Mouse (Mus musculus) myocyte (in vitro differentiated cells): ENCODE measurements at regions not wholly inside any gene's neighbourhood (a gene's known extent, or its start where the extent isn't known, plus 50 kb on each side); places are given as distances from the start of the nearest gene placed in this dataset.

ENCODE experiments used
- H3K27me3 ChIP-seq: one replicate; pipeline ENCODE4 v1.6.1; 2011; ENCODE audit not compliant: control insufficient read depth, insufficient read depth, insufficient read length
- H3K36me3 ChIP-seq: one replicate; pipeline ENCODE4 v1.6.1; 2011; ENCODE audit not compliant: control insufficient read depth, insufficient read depth
- H3K4me2 ChIP-seq: one replicate; pipeline ENCODE4 v1.6.1; 2011; ENCODE audit warnings: low read depth, control low read depth
- H3K4me3 ChIP-seq: one replicate; pipeline ENCODE4 v1.5.1; 2011; ENCODE audit warnings: mild to moderate bottlenecking, control low read depth, moderate library complexity
- H3K79me2 ChIP-seq: one replicate; pipeline ENCODE4 v1.6.1; 2011; ENCODE audit not compliant: control insufficient read depth, insufficient read depth
- H3ac ChIP-seq: one replicate; pipeline ENCODE4 v1.6.1; 2011; ENCODE audit not compliant: control insufficient read depth, insufficient read length
- CEBPB ChIP-seq: IDR thresholded peaks from 2 replicates; pipeline ENCODE4 v1.6.1; 2011; ENCODE audit warnings: mild to moderate bottlenecking, moderate library complexity; ENCODE audit not compliant: poor library complexity, insufficient read depth, severe bottlenecking
- E2F4 ChIP-seq: IDR thresholded peaks from one replicate; pipeline ENCODE4 v1.6.1; 2011; ENCODE audit warnings: mild to moderate bottlenecking, control low read depth, moderate library complexity; ENCODE audit not compliant: insufficient read depth
- MAX ChIP-seq: IDR thresholded peaks from one replicate; pipeline ENCODE4 v1.6.1; 2011; ENCODE audit warnings: low read depth, mild to moderate bottlenecking, control low read depth
- MYOD1 ChIP-seq, 3 experiments: IDR thresholded peaks; one replicate each; pipeline ENCODE4 v1.6.1; 2011; ENCODE audit warnings: control low read depth in 2 of 3, low read depth in 2 of 3, mild to moderate bottlenecking in 2 of 3, moderate library complexity in 1 of 3; ENCODE audit not compliant: insufficient read length in 2 of 3, control insufficient read depth in 1 of 3
- MYOG ChIP-seq, 3 experiments: IDR thresholded peaks; one replicate each; pipeline ENCODE4 v1.6.1; 2011; ENCODE audit warnings: control low read depth in 2 of 3, low read depth in 2 of 3, mild to moderate bottlenecking in 2 of 3; ENCODE audit not compliant: insufficient read length in 2 of 3, control insufficient read depth in 1 of 3, insufficient read depth in 1 of 3
- POLR2A ChIP-seq: IDR thresholded peaks from one replicate; pipeline ENCODE4 v1.6.1; 2011; ENCODE audit warnings: low read depth, mild to moderate bottlenecking, control low read depth, moderate library complexity; ENCODE audit not compliant: insufficient read length
- POLR2AphosphoS2 ChIP-seq: IDR thresholded peaks from one replicate; pipeline ENCODE4 v1.6.1; 2011; ENCODE audit warnings: low read depth, control low read depth; ENCODE audit not compliant: insufficient read length
- REST ChIP-seq: IDR thresholded peaks from one replicate; pipeline ENCODE4 v1.6.1; 2011; ENCODE audit warnings: mild to moderate bottlenecking, control low read depth, moderate library complexity; ENCODE audit not compliant: insufficient read depth, insufficient read length
- SRF ChIP-seq: IDR thresholded peaks from one replicate; pipeline ENCODE4 v1.6.1; 2011; ENCODE audit warnings: low read depth; ENCODE audit not compliant: control insufficient read depth, insufficient read length
- TCF12 ChIP-seq: IDR thresholded peaks from one replicate; pipeline ENCODE4 v1.6.1; 2011; ENCODE audit warnings: mild to moderate bottlenecking, control low read depth; ENCODE audit not compliant: poor library complexity, insufficient read depth, severe bottlenecking
- TCF3 ChIP-seq: IDR thresholded peaks from one replicate; pipeline ENCODE4 v1.6.1; 2011; ENCODE audit warnings: low read depth, control low read depth; ENCODE audit not compliant: insufficient read length
- USF1 ChIP-seq: IDR thresholded peaks from one replicate; pipeline ENCODE4 v1.6.1; 2011; ENCODE audit warnings: low read depth, mild to moderate bottlenecking, control low read depth, moderate library complexity

DNA sequence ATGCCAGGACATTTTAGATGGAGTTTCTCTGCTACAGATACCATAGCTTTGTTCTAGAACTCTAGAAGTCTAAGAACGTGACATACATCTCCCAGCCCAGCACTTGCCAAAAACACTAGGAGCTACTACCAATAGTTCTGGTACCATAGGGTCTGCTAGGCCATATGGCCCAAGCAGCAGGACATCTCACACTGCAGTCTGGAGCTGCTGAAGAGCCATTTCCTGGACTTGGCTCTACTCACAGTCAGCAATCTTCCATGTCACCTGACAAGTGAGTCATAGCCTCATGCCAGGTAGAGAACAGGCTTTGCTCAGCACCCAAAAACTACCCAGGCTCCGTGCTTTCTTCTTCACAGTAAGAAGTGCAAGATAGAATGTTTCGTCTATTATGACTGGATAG, 175.1 kb downstream of the Cbln1 start:
- Histone ChIP-seq H3K27me3 (no peaks in the 10 kb centered on the region), H3K36me3 (no peaks in the 10 kb centered on the region), H3K79me2 (no peaks in the 10 kb centered on the region), H3ac (no peak overlapping the region), H3K4me3 (no peak overlapping the region), H3K4me2 (no peak overlapping the region)
- no peak for TF ChIP-seq E2F4
- no peak for TF ChIP-seq MAX
- no peak for TF ChIP-seq TCF3
- TF ChIP-seq TCF12: no peak
- no peak for TF ChIP-seq CEBPB
- TF ChIP-seq REST: no peak
- no peak for TF ChIP-seq POLR2A
- no peak for TF ChIP-seq MYOG (IDR thresholded peaks at IDR 0.05; ENCODE audit: control insufficient read depth in 1 of 3, insufficient read depth in 1 of 3, insufficient read length in 2 of 3, low read depth in 2 of 3)
- no peak for TF ChIP-seq USF1
- no peak for TF ChIP-seq MYOD1 (IDR thresholded peaks at IDR 0.05; ENCODE audit: control insufficient read depth in 1 of 3, insufficient read length in 2 of 3, low read depth in 2 of 3)
- TF ChIP-seq POLR2AphosphoS2: no peak
- no peak for TF ChIP-seq SRF

DNA sequence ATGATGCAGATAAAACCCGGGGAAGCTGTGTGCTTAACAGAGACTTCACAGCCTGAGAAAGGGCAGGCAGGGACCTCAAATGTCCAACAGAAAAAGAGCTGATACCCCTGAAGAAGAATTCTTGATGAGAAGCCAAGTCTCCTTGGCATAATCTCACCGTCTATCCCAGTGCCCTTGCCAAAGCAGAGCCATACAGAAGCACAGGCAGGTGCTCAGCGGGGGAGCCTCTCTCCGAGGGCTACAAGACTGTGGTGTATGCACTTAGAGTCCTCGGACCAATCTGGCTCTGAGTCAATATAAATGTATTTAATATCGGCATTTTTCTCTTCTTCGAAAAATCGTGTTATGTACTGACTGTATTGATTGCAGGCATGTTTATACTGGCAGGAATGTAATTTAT, 186.3 kb downstream of the Cbln1 start:
- no peaks in the 10 kb centered on the region for H3K36me3 ChIP-seq

DNA sequence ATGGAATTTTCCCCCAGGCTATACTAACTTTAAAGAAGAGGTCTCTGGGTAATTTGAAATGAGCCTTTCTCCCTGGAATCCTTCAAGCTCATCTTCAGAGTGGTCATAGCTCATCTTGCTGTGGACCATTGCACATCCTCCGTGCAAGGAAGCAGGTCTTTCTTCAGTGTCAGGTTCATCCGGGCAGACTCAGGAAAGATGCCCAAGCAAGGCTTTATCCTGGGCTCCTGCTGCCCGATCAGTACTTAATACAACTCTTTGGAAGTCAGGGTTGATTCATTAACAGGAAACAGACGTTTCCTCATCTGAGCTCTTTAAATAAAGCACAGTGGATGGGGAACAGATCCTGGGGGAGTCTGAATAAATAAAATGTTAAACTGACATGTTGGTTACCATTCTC, 188.1 kb downstream of the Cbln1 start:
- no peaks in the 10 kb centered on the region for H3K27me3 ChIP-seq

More for the DNA sequence above, 186.3 kb downstream of the Cbln1 start:
- no peaks in the 10 kb centered on the region for H3K27me3 ChIP-seq
- H3K79me2 ChIP-seq: no peaks in the 10 kb centered on the region
- H3K4me3 ChIP-seq: no peak overlapping the region
- no peak overlapping the region for H3ac ChIP-seq
- H3K4me2 ChIP-seq: no peak overlapping the region
- TF ChIP-seq REST (no peak), MAX (no peak), CEBPB (no peak), USF1 (no peak), MYOD1 (IDR thresholded peaks at IDR 0.05; ENCODE audit: control insufficient read depth in 1 of 3, insufficient read length in 2 of 3, low read depth in 2 of 3) (no peak), E2F4 (no peak)

DNA sequence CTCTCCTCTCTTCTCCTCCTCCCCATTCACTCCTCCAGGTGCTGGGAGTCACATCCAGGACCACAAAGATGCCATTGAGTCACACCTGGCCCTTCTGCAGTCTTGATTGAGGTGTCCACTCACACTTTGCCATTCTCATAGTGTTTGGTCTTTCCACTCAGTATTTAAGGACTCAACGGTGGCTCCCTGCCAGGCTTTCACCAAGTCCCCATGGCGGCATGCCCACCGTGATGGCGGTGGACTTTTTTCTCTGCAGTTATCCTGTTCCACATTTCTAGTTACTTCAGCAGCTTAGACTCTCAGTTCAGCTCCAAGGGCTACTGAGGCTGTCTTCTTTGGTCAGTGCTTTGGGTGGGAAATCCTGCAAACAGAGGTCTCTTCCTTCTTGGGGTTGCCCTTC, 189.9 kb downstream of the Cbln1 start:
- H3K4me2 ChIP-seq: no peak overlapping the region
- TF ChIP-seq SRF (no peak), REST (no peak)
- H3K36me3 ChIP-seq: no peaks in the 10 kb centered on the region
- H3K79me2 ChIP-seq: no peaks in the 10 kb centered on the region
- no peak overlapping the region for H3ac ChIP-seq
- no peaks in the 10 kb centered on the region for H3K27me3 ChIP-seq
- no peak overlapping the region for H3K4me3 ChIP-seq

More for the DNA sequence above, 188.1 kb downstream of the Cbln1 start:
- H3K4me3 ChIP-seq: no peak overlapping the region
- H3K36me3 ChIP-seq: no peaks in the 10 kb centered on the region
- no peak overlapping the region for H3ac ChIP-seq
- TF ChIP-seq POLR2AphosphoS2: no peak
- H3K79me2 ChIP-seq: no peaks in the 10 kb centered on the region
- H3K4me2 ChIP-seq: no peak overlapping the region

DNA sequence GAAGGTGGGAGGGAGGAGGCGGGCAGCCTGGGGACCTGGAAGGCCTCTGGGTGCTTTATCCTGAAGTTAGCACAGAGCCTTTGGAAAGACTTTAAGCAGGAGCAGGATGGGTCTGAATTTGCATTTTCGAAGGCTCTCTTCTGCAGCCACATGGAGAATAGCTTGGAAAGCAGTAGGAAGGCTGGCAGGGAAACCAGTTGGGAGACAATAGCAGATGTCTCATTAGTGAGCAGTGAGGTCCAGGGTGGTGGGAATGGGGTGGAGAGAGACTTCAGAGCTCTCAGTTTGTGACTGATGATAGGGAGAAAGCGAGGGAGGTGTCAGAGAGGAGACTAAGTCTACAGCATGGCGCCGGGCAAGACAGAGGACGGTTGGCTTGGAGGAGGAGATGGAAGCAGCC, 199.1 kb downstream of the Cbln1 start:
- no peak overlapping the region for H3ac ChIP-seq
- peaks cover 4% of the 10 kb centered on the region for H3K27me3 ChIP-seq
- H3K4me3 ChIP-seq: no peak overlapping the region
- no peaks in the 10 kb centered on the region for H3K79me2 ChIP-seq
- TF ChIP-seq POLR2AphosphoS2 (no peak), E2F4 (no peak), TCF12 (no peak), MAX (no peak), SRF (no peak), CEBPB (no peak), REST (no peak), MYOD1 (IDR thresholded peaks at IDR 0.05; ENCODE audit: control insufficient read depth in 1 of 3, insufficient read length in 2 of 3, low read depth in 2 of 3) (no peak), MYOG (IDR thresholded peaks at IDR 0.05; ENCODE audit: control insufficient read depth in 1 of 3, insufficient read depth in 1 of 3, insufficient read length in 2 of 3, low read depth in 2 of 3) (no peak), TCF3 (no peak), POLR2A (no peak), USF1 (no peak)
- no peak overlapping the region for H3K4me2 ChIP-seq
- H3K36me3 ChIP-seq: no peaks in the 10 kb centered on the region
